Mouse (Mus musculus) heart, postnatal 14 days (tissue): ENCODE results near the gene Eme1. TPM values are rescaled to one million over a fixed set of nuclear protein-coding genes. Genes with fewer than 3 reads are reported as not detected.
A peak's percentile ranks its signal among the peaks of the same experiment; 100 is the strongest.
"Not testable (repeated sequence)": the region's sequence is repeated elsewhere in the genome, so short reads cannot be mapped to it uniquely, and the experiment has no call there.

Experiments used
- DNase-seq, 2 experiments: peaks; one replicate each; pipeline ENCODE4 v3.0.0; 2021 to 2022
- intact Hi-C: fragments of 180-260 bp; cut with DNase I; formaldehyde crosslinking; loops from one replicate; pipeline ENCODE4 v1.15.1; 2025
- long read RNA-seq, 2 experiments: library from polyadenylated mRNA; stranded (forward); transcript quantifications; one replicate each; pipeline ENCODE4 v2.0.0; 2021
- total RNA-seq, 2 experiments: library from RNA; stranded (reverse); gene quantifications; 2 replicates each; pipeline ENCODE4 v1.2.3; 2021

The Eme1 gene
- total RNA-seq: 1 to 10 TPM in 1 of 2 experiments, under 1 TPM in 1; 0.45 to 1.5 TPM
- long read RNA-seq, experiment 1: 0 reads
- long read RNA-seq, experiment 2, partial matches to known transcripts: 0 of 1 reads
- long read RNA-seq, experiment 2, other reads (novel, unspliced or antisense): 0 of 1 reads

- intact Hi-C loops: loop anchor here (2.0 kb wide), 1 partner anchor 23 kb away; the partner anchor contains the start of gene Xylt2
- DNase-seq: peak; percentile 81 to 89
Observed at GRCm38 (mm10) chr11:94653663-94654436, at the start of gene Eme1, which contains the start of gene Mrpl27. Eme1 (minus strand) TSS chr11:94653964. Mrpl27 (plus strand) TSS chr11:94653767.

- intact Hi-C loops: no loop called here
- no peak for DNase-seq
Observed at GRCm38 (mm10) chr11:94702216-94702610, 48.4 kb upstream of the Eme1 start.

- no peak for DNase-seq
- intact Hi-C loops: no loop called here
Observed at GRCm38 (mm10) chr11:94701401-94702215, 47.8 kb upstream of the Eme1 start.

GRCm38 (mm10) chr11:94699399-94699798 lies 45.6 kb upstream of the Eme1 start:
- intact Hi-C loops: no loop called here
- no peak for DNase-seq

GRCm38 (mm10) chr11:94697703-94698464 lies 44.1 kb upstream of the Eme1 start:
- DNase-seq: no peak
- intact Hi-C loops: no loop called here

- no peak for DNase-seq
- intact Hi-C loops: no loop called here
Observed at GRCm38 (mm10) chr11:94697140-94697539, 43.4 kb upstream of the Eme1 start.

- DNase-seq: no peak
- intact Hi-C loops: no loop called here
Observed at GRCm38 (mm10) chr11:94695508-94695907, 41.7 kb upstream of the Eme1 start.

- intact Hi-C loops, DNase-seq: not testable (repeated sequence)
Observed at GRCm38 (mm10) chr11:94692502-94692901, 38.7 kb upstream of the Eme1 start.

- intact Hi-C loops: no loop called here
Observed at GRCm38 (mm10) chr11:94687178-94687577, 33.4 kb upstream of the Eme1 start.

GRCm38 (mm10) chr11:94682427-94682826 lies 28.7 kb upstream of the Eme1 start:
- DNase-seq: no peak
- intact Hi-C loops: no loop called here

More at GRCm38 (mm10) chr11:94687178-94687577, 33.4 kb upstream of the Eme1 start:
- no peak for DNase-seq

GRCm38 (mm10) chr11:94681640-94682039 lies 27.9 kb upstream of the Eme1 start:
- no peak for DNase-seq
- intact Hi-C loops: no loop called here

- intact Hi-C loops: no loop called here
- no peak for DNase-seq
Observed at GRCm38 (mm10) chr11:94680639-94681038, 26.9 kb upstream of the Eme1 start.

GRCm38 (mm10) chr11:94677607-94678145 lies 23.9 kb upstream of the Eme1 start:
- intact Hi-C loops: loop anchor here (2.0 kb wide), 1 partner anchor 23 kb away; no protein-coding TSS in a partner anchor
- no peak for DNase-seq

GRCm38 (mm10) chr11:94676754-94677606 lies 23.2 kb upstream of the Eme1 start, which contains the start of gene Xylt2:
Xylt2 (minus strand) TSS chr11:94677515.
- DNase-seq: peak; percentile 96
- intact Hi-C loops: loop anchor here (2.0 kb wide), 1 partner anchor 22 kb away; no protein-coding TSS in a partner anchor

GRCm38 (mm10) chr11:94676308-94676707 lies 22.5 kb upstream of the Eme1 start:
- DNase-seq: no peak
- intact Hi-C loops: loop anchor here (2.0 kb wide), 1 partner anchor 22 kb away; no protein-coding TSS in a partner anchor

- DNase-seq: no peak
- intact Hi-C loops: no loop called here
Observed at GRCm38 (mm10) chr11:94675446-94675845, 21.7 kb upstream of the Eme1 start.

- no peak for DNase-seq
- intact Hi-C loops: no loop called here
Observed at GRCm38 (mm10) chr11:94674984-94675383, 21.2 kb upstream of the Eme1 start.

GRCm38 (mm10) chr11:94665281-94665680 lies 11.5 kb upstream of the Eme1 start:
- intact Hi-C loops: no loop called here
- DNase-seq: no peak

- intact Hi-C loops: no loop called here
- DNase-seq: no peak
Observed at GRCm38 (mm10) chr11:94661344-94661743, 7.6 kb upstream of the Eme1 start.
